Mouse (Mus musculus): ENCODE measurements around the gene Olfr557. TPM values are rescaled to one million over a fixed set of nuclear protein-coding genes. Genes with fewer than 3 reads are reported as not detected.

Olfr557 gene
- not detected in 2 replicates for polyA plus RNA-seq (2016; fragmentation: Nextera tagmentation; extraction: Ambion mirVana)

DNA sequence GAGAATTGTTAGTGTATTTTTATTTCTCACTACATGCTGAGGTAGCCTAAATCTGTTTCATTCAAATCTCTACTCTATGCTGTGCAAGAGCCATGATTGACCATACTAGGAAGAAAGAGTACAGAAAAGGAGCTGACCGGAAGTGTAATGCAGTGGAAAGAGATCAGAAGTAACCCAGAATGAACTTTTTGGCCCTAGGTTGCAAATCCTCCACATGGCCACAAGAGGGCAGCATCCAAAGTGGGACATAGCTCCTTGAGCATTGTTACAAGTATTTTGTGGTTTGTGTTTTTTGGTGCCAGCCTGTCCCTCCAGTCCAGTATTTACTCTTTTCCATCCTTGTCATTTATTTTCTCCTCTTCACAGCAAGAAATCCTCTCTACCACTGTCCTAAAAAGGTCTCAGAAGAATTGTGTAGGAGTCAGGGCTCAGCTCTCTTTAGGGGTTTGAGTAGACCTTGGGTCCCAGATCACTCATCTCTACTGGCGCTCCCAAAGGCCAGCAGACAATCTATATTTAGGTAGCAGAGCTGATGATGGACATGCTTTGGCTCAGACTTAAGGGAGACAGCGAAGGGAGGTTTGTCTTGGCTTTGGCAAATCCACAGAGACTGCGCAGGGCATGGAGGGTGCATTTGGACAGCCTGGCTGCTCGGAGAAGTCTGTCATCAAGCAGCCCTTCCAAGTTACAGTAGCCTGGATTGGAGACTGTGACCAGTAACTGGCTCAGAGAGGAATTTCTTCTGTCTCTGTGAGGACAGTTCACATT, at the start of gene Olfr557:
Olfr557 (plus strand) TSS at position 553 of the 768 bp plus-strand sequence.
- peak; percentile 12 for DNase-seq (ENCODE audit: low spot score)
- Histone ChIP-seq H3K27me3 (ENCODE audit: insufficient read depth, poor library complexity, severe bottlenecking) (no peaks in the 10 kb centered on the region), H3K36me3 (no peaks in the 10 kb centered on the region), H3K4me3 (no peak within 1 kb of the TSS), H3K4me1 (replicated peaks) (no peaks in the 10 kb centered on the region), H3K9me3 (no peaks in the 10 kb centered on the region), H3K27ac (no peak within 1 kb of the TSS)
- 78% methylated on average over 5 of the region's 5 CpGs for WGBS

DNA sequence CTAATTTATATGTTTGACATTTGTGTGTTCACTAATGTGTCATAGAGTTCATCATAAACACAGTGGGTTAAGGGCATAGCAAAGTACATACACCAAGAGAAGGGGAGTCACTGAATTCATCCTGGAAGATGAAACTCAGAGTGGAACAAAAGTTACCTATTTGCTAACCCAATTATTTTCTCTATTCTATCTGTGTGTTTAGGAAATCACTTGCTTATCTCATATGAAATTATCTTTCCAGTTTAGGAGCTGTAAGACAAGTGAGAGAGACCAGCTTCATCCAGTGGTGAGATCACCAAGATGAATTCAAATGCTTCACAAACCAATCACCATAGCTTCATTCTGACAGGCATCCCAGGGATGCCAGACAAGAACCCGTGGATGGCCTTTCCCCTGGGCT, 37.2 kb upstream of the Olfr557 start, which contains the start of gene Olfr555:
Olfr555 (plus strand) TSS at position 301 of the 400 bp plus-strand sequence.
- WGBS: 76% methylated on average over 1 of the region's 1 CpGs
- no peak for DNase-seq (ENCODE audit: low spot score)
- no peaks in the 10 kb centered on the region for H3K36me3 ChIP-seq
- H3K27me3 ChIP-seq (ENCODE audit: insufficient read depth, poor library complexity, severe bottlenecking): no peaks in the 10 kb centered on the region
- no peaks in the 10 kb centered on the region for H3K4me1 ChIP-seq (replicated peaks)
- H3K27ac ChIP-seq: no peak within 1 kb of the TSS
- H3K9me3 ChIP-seq: no peaks in the 10 kb centered on the region
- H3K4me3 ChIP-seq: no peak within 1 kb of the TSS

DNA sequence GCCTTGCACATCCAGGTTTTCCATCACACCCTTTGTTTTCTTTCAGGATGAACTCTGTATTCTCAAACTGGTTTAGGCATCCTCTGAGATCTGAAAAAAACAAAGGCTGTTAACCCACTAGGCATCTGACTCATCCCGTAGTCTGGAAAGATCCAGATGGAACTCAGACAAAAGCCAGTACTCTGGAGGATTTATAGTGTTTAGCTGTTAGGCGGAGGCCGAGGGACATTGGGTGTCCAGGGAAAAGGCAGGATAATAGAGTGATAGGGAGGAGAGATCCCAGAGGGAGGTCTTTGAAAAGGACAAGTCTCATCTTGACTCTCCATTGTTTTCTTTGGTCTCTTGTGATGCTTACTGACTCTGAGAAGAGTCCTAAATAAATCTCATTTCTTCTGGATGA, 31.1 kb upstream of the Olfr557 start, which contains the start of gene Olfr556:
Olfr556 (plus strand) TSS at position 301 of the 400 bp plus-strand sequence.
- H3K9me3 ChIP-seq: no peaks in the 10 kb centered on the region
- no peak within 1 kb of the TSS for H3K4me3 ChIP-seq
- DNase-seq (ENCODE audit: low spot score): no peak
- no peaks in the 10 kb centered on the region for H3K36me3 ChIP-seq
- H3K4me1 ChIP-seq (replicated peaks): no peaks in the 10 kb centered on the region
- no peak within 1 kb of the TSS for H3K27ac ChIP-seq
- H3K27me3 ChIP-seq (ENCODE audit: insufficient read depth, poor library complexity, severe bottlenecking): no peaks in the 10 kb centered on the region
- WGBS: 63% methylated on average over 3 of the region's 3 CpGs

DNA sequence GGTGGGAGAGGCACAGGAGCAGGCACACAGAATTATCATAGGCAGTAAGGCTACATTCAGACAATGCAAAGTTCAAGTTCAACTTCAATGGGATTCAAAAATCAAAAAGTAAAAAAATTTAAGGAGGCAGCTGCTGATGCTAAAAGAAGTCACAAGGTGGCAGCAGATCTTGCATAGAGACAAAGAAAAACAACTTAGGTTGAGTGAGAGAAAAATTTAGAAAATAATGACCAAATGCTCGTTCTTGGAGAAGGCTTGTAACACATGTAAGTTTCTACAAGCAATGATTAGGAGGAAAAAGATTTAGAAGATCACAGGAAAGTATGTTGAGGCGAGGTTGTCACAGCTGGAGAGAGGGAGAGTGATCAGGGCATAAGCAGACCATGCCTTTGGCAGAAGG, 30.3 kb upstream of the Olfr557 start:
- Histone ChIP-seq H3K36me3 (no peaks in the 10 kb centered on the region), H3K27me3 (ENCODE audit: insufficient read depth, poor library complexity, severe bottlenecking) (no peaks in the 10 kb centered on the region), H3K9me3 (no peaks in the 10 kb centered on the region), H3K4me3 (no peak overlapping the region), H3K4me1 (replicated peaks) (no peaks in the 10 kb centered on the region), H3K27ac (no peak overlapping the region)
- no peak for DNase-seq (ENCODE audit: low spot score)
- 44% methylated on average over 2 of the region's 2 CpGs for WGBS

DNA sequence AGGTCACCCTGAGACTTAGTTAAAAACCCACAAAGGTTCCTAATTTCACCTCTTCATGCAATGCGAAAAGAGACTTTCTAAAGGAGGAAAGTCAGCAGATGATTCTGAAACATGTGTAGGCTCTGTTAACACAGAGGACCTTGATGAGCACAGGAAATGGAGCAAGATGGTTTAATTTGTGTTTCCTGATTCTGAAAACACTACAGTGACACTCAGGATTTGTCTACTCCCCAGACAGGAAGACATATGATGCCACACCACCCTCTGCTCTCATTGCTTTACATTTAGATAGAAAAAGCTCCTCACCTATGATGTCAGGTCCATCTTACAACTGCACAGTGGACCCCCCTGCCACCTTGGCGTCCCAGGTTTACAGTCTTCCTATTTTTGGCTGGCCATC, 19.5 kb upstream of the Olfr557 start:
- H3K4me1 ChIP-seq (replicated peaks): no peaks in the 10 kb centered on the region
- no peaks in the 10 kb centered on the region for H3K9me3 ChIP-seq
- no peaks in the 10 kb centered on the region for H3K27me3 ChIP-seq (ENCODE audit: insufficient read depth, poor library complexity, severe bottlenecking)
- H3K27ac ChIP-seq: no peak overlapping the region
- no peak overlapping the region for H3K4me3 ChIP-seq
- 0 out of 2 replicates have a peak, but pooled peaks cover 7% of the 10 kb centered on the region for H3K36me3 ChIP-seq
- 90% methylated on average over 2 of the region's 2 CpGs for WGBS
- no peak for DNase-seq (ENCODE audit: low spot score)

DNA sequence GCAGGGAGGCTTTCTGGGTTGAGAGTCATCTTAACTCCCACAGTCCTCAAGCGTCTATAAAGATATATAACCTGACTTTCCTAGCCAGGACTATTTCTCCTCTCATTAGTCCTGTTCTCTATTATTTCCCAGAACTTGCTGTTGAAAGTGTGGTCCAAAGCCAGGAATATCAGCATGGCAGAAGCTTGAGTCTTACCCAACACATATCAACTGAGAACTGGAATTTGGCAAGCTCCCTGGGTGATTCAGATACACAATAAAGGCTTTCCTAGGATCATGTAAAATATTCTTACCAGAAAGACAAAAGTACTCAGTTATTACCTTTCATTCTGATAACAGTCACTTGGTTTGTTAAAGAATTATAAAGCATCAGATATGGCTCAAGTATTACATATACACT, 13.8 kb upstream of the Olfr557 start:
- Histone ChIP-seq H3K27ac (no peak overlapping the region), H3K9me3 (no peaks in the 10 kb centered on the region), H3K4me1 (replicated peaks) (no peaks in the 10 kb centered on the region), H3K27me3 (ENCODE audit: insufficient read depth, poor library complexity, severe bottlenecking) (no peaks in the 10 kb centered on the region), H3K4me3 (no peak overlapping the region), H3K36me3 (0 out of 2 replicates have a peak, but pooled peaks cover 7% of the 10 kb centered on the region)
- no peak for DNase-seq (ENCODE audit: low spot score)
- 92% methylated on average over 1 of the region's 1 CpGs for WGBS

DNA sequence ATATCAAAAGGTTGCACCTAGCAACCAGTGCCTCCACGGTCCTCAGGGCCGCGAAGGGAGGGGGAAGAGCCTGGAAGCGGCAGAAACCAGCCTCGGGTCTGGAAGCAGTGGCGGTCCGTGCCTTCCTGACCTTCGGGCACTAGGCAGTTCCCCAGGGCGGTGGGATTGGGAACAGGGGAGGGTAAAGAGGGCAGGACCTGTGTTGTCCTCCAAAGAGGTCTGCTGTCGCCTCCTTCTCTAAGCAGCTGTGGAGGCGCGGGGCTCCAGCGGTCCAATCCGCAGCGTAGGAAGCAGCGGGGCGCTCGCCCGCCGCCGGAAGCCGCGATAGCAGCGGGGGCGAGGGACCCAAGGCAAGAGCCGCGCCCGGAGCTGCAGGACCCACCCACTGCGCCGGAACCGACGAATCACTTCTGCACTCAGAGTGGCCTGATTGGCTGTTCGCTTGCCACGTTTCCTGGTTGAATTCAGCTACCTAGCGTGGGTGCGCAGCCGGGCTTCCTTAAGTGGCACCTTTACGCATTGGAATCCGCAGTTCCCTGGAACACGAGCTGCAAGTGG, 8.7 kb upstream of the Olfr557 start, which contains the start of gene Trim68:
Trim68 (minus strand) TSS at position 384 of the 558 bp plus-strand sequence.
- Histone ChIP-seq H3K4me3 (peak within 1 kb of the TSS; percentile 62), H3K9me3 (no peaks in the 10 kb centered on the region), H3K27me3 (ENCODE audit: insufficient read depth, poor library complexity, severe bottlenecking) (no peaks in the 10 kb centered on the region), H3K36me3 (no peaks in the 10 kb centered on the region), H3K27ac (peak within 1 kb of the TSS; percentile 87), H3K4me1 (replicated peaks) (no peaks in the 10 kb centered on the region)
- peak; percentile 91 for DNase-seq (ENCODE audit: low spot score)
- WGBS: under 1% methylated on average over 40 of the region's 40 CpGs

DNA sequence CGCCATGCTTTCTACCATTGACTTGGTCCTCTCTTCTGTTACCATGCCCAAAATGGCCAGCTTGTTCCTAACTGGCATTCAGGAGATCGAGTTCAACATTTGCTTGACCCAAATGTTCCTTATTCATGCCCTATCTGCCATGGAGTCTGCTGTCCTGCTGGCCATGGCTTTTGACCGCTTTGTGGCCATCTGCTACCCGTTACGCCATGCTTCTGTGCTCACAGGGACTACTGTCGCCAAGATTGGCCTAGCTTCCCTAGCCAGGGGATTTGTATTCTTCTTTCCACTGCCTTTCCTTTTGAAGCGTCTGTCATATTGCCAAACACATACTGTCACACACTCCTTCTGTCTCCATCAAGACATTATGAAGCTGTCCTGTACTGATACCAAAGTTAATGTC, 2.8 kb downstream of the Olfr557 start:
- no peak for DNase-seq (ENCODE audit: low spot score)
- Histone ChIP-seq H3K9me3 (no peaks in the 10 kb centered on the region), H3K27ac (no peak overlapping the region), H3K27me3 (ENCODE audit: insufficient read depth, poor library complexity, severe bottlenecking) (no peaks in the 10 kb centered on the region), H3K36me3 (no peaks in the 10 kb centered on the region), H3K4me1 (replicated peaks) (no peaks in the 10 kb centered on the region), H3K4me3 (no peak overlapping the region)
- WGBS: 85% methylated on average over 7 of the region's 7 CpGs

DNA sequence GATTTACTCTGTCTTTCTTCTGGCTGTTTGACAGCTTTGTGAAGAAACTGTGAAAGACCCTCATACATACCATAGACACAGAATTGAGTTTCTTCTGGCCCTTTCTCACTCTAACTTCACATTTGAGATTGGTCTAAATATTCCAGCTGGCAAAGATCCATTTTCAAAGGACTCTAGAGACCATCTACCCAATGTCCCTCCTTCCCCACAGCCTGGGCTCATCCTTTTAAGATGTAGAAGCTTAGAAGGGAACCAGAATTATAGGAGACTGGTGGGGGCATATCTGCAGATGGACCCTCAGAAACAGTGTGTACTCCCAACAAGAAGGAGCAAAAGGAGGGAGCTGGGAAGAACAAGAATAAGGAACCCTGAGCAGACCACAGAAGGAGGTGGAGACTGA, 6.2 kb downstream of the Olfr557 start, which contains the start of gene Olfr558:
Olfr558 (plus strand) TSS at position 301 of the 400 bp plus-strand sequence.
- Histone ChIP-seq H3K36me3 (no peaks in the 10 kb centered on the region), H3K27ac (no peak within 1 kb of the TSS), H3K9me3 (no peaks in the 10 kb centered on the region), H3K27me3 (ENCODE audit: insufficient read depth, poor library complexity, severe bottlenecking) (no peaks in the 10 kb centered on the region), H3K4me1 (replicated peaks) (no peaks in the 10 kb centered on the region), H3K4me3 (no peak within 1 kb of the TSS)
- no peak for DNase-seq (ENCODE audit: low spot score)

DNA sequence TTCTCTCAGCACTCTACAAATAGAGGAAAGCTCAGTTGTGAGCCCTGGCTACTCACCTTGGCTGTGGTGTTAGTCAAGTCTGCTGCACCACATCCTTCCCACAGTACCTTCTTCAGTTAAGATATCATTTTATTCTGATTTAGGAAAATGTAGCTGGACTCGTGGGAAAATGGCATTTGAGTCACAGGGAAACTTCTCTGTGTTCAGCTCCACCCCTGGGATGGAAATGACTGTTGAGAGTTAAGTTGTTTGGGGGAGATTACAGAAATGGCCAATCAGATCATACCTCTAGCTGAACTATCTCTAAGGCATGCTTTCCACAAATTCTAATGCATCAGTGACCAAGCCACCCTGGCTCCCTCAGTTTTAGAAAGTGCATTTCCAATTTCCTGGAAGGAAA, 23.3 kb downstream of the Olfr557 start, which contains the start of gene Olfr33:
Olfr33 (minus strand) TSS at position 101 of the 400 bp plus-strand sequence.
- Histone ChIP-seq H3K4me1 (replicated peaks) (no peaks in the 10 kb centered on the region), H3K4me3 (no peak within 1 kb of the TSS), H3K27ac (no peak within 1 kb of the TSS), H3K9me3 (no peaks in the 10 kb centered on the region), H3K27me3 (ENCODE audit: insufficient read depth, poor library complexity, severe bottlenecking) (no peaks in the 10 kb centered on the region), H3K36me3 (no peaks in the 10 kb centered on the region)
- WGBS: 55% methylated on average over 1 of the region's 1 CpGs
- DNase-seq (ENCODE audit: low spot score): no peak

DNA sequence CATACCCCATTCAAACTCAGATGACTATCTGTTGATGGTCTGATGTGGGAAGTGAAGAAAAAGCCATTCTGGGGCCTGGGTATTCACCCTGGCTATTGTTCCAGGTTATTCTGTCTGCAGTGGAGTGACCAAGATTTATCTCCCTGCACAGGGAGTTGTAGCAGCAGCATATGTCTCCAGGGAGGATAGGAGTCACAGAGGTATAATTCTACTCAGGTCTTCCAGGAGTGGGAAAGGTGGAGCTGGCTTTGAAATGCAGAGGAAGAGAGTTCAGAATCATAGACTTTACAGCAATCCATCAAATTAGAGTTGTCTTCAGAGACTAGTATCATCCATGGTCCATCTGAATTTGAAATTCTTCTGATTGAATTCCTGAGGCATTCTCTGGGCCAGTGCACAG, 31.7 kb downstream of the Olfr557 start, which contains the start of gene Olfr559:
Olfr559 (minus strand) TSS at position 101 of the 400 bp plus-strand sequence.
- DNase-seq (ENCODE audit: low spot score): no peak
- Histone ChIP-seq H3K27ac (no peak within 1 kb of the TSS), H3K9me3 (no peaks in the 10 kb centered on the region), H3K27me3 (ENCODE audit: insufficient read depth, poor library complexity, severe bottlenecking) (no peaks in the 10 kb centered on the region), H3K36me3 (no peaks in the 10 kb centered on the region), H3K4me1 (replicated peaks) (no peaks in the 10 kb centered on the region), H3K4me3 (no peak within 1 kb of the TSS)

DNA sequence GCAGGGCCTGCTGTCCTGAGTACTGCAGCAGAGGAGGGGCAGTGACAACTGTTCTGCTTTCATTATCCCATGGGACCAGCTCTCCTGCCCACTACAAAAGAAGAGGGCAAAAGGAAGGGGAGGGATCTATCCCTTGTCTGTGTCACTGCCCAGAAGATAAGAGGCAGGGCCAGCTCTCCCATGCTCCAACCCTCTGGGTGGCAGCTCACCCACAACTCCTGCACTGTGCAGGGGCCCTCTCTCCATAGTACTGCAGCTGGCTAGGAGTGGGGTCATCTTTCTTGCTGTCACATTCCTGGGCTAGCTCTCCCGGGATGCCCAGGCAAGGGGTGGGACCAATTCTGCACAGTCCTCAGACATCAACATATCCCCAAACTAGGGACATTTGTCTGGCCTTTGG, 38.1 kb downstream of the Olfr557 start:
- DNase-seq (ENCODE audit: low spot score): no peak
- H3K27ac ChIP-seq: no peak overlapping the region
- H3K4me3 ChIP-seq: no peak overlapping the region
- no peaks in the 10 kb centered on the region for H3K9me3 ChIP-seq
- whole genome bisulfite sequencing: 57% methylated on average over 1 of the region's 1 CpGs
- no peaks in the 10 kb centered on the region for H3K4me1 ChIP-seq (replicated peaks)
- H3K27me3 ChIP-seq (ENCODE audit: insufficient read depth, poor library complexity, severe bottlenecking): no peaks in the 10 kb centered on the region
- H3K36me3 ChIP-seq: no peaks in the 10 kb centered on the region

DNA sequence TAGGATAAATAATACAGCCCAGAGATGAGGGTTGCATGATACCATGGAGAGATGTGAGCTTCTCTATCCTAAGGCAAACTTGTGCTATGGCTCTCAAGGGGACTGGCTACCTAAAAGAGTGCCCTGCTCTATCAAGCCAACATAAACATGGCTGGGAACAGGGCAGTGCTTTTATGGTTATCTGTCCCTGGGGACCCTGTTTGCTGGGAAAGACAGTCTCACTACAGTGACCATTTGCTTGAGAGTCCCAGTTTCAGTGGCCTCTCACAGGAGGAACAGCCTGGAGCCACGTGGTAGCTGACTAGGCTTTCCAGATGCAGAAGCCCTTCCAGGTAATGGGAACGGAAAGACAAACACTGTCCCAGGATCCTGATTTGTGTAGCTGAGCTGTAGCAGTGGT, 42.0 kb downstream of the Olfr557 start:
- WGBS: 61% methylated on average over 2 of the region's 2 CpGs
- Histone ChIP-seq H3K27me3 (ENCODE audit: insufficient read depth, poor library complexity, severe bottlenecking) (no peaks in the 10 kb centered on the region), H3K4me1 (replicated peaks) (no peaks in the 10 kb centered on the region; the same call in 1 of the 2 replicates), H3K27ac (no peak overlapping the region), H3K9me3 (no peaks in the 10 kb centered on the region), H3K4me3 (no peak overlapping the region), H3K36me3 (no peaks in the 10 kb centered on the region)
- no peak for DNase-seq (ENCODE audit: low spot score)
